Mouse (Mus musculus) liver, embryonic 14.5 days (tissue): ENCODE results near the gene Zbtb41. TPM values are rescaled to one million over a fixed set of nuclear protein-coding genes. Genes with fewer than 3 reads are reported as not detected.

Experiments
- ATAC-seq: fragments of 200-750 bp; cut with Nextera tagmentation; 2 replicates; pipeline ENCODE4 v1.8.0; 2017; ENCODE audit warnings: moderate number of reproducible peaks, mild to moderate bottlenecking, moderate library complexity; ENCODE audit not compliant: insufficient read depth
- DNase-seq, 3 experiments: peaks; one replicate each; pipeline ENCODE4 v3.0.0-alpha.2; 2012 to 2013; ENCODE audit warnings: low read depth in 3 of 3, low spot score in 3 of 3
- H3K27ac ChIP-seq: fragments of 300-500 bp; sonication (generic); 2 replicates; pipeline ENCODE4 v1.5.1; 2014; ENCODE audit warnings: moderate library complexity, mild to moderate bottlenecking, control low read depth, inconsistent platforms
- H3K27me3 ChIP-seq: fragments of 300-500 bp; sonication (generic); 2 replicates; pipeline ENCODE4 v1.6.1; 2014; ENCODE audit warnings: mild to moderate bottlenecking, low read length, moderate library complexity; ENCODE audit not compliant: control insufficient read depth, insufficient read depth
- H3K36me3 ChIP-seq: fragments of 300-500 bp; sonication (generic); replicated peaks from 2 replicates; pipeline ENCODE4 v1.6.1; 2014; ENCODE audit warnings: low read depth; ENCODE audit not compliant: control insufficient read depth, insufficient read depth
- H3K4me1 ChIP-seq, 2 experiments: fragments of 200-500 bp in 1 of 2; fragments of 300-500 bp in 1 of 2; sonication (generic) in 1 of 2; replicated peaks; 2 replicates each; pipeline ENCODE4 v1.6.1; 2012 to 2014; ENCODE audit warnings: antibody characterized with exemption in 1 of 2, inconsistent platforms in 1 of 2, low read length in 1 of 2; ENCODE audit not compliant: control insufficient read depth in 2 of 2, insufficient read depth in 2 of 2
- H3K4me2 ChIP-seq: fragments of 300-500 bp; sonication (generic); 2 replicates; pipeline ENCODE4 v1.6.1; 2014; ENCODE audit warnings: low read depth, mild to moderate bottlenecking, control low read depth, moderate library complexity
- H3K4me3 ChIP-seq, 2 experiments: fragments of 200-500 bp in 1 of 2; fragments of 300-500 bp in 1 of 2; sonication (generic) in 1 of 2; 2 replicates each; pipeline ENCODE4 v1.5.1; 2012 to 2014; ENCODE audit warnings: low read depth in 2 of 2, low read length in 2 of 2, mild to moderate bottlenecking in 2 of 2, control low read depth in 1 of 2, inconsistent platforms in 1 of 2, moderate library complexity in 1 of 2; ENCODE audit not compliant: insufficient read depth in 1 of 2
- H3K9ac ChIP-seq: fragments of 300-500 bp; sonication (generic); replicated peaks from 2 replicates; pipeline ENCODE4 v1.6.1; 2014; ENCODE audit warnings: mild to moderate bottlenecking, control low read depth, moderate library complexity
- H3K9me3 ChIP-seq: fragments of 300-500 bp; sonication (generic); 2 replicates; pipeline ENCODE4 v1.6.1; 2016; ENCODE audit warnings: low read length, mixed read lengths; ENCODE audit not compliant: control insufficient read depth
- CTCF ChIP-seq: IDR thresholded peaks from 2 replicates; pipeline ENCODE4 v1.5.1; 2016; ENCODE audit warnings: antibody characterized with exemption, low read depth, control low read depth
- EP300 ChIP-seq: IDR thresholded peaks from 2 replicates; pipeline ENCODE4 v1.6.1; 2016; ENCODE audit warnings: antibody characterized with exemption, low read depth
- WGBS: fragments of 180-500 bp; shearing (Covaris S2); extraction: QIAGEN DNeasy Blood & Tissue Kit; methylation state at CpG from one replicate; pipeline ENCODE4 v1.1.7; 2014; ENCODE audit not compliant: insufficient replicate concordance; 5-methylcytosine and 5-hydroxymethylcytosine counted together
- polyA plus RNA-seq, 2 experiments: library from polyadenylated mRNA; depleted of rRNA in 1 of 2; stranded (reverse) in 1 of 2; unstranded in 1 of 2; fragments of >200 nt; fragmentation: Nextera tagmentation in 1 of 2; extraction: Ambion mirVana in 1 of 2; gene quantifications; 2 replicates each; pipeline versions ENCODE4 v1.2.1 to v1.2.3; 2012 to 2014

The Zbtb41 gene
- polyA plus RNA-seq, 2 experiments, result 1.6 to 3.2 TPM

- TF ChIP-seq CTCF (no peak), EP300 (no peak)
- Histone ChIP-seq H3K36me3 (no peaks in the 10 kb centered on the region), H3K9ac (no peak overlapping the region), H3K4me3 (no peak overlapping the region), H3K9me3 (no peaks in the 10 kb centered on the region), H3K27me3 (no peaks in the 10 kb centered on the region), H3K4me1 (no peaks in the 10 kb centered on the region), H3K27ac (no peak overlapping the region), H3K4me2 (no peak overlapping the region)
- no peak for ATAC-seq
- DNase-seq, result no peak
- 29% methylated on average over 3 of the region's 3 CpGs for WGBS
Observed at GRCm38 (mm10) chr1:139413465-139413864, 8.6 kb upstream of the Zbtb41 start.

- H3K9ac ChIP-seq, result peak overlapping the region; percentile 98
- H3K4me1 ChIP-seq, result peaks cover 15 to 16% of the 10 kb centered on the region in 2 experiments
- peak overlapping the region; percentile 97 for H3K4me3 ChIP-seq
- TF ChIP-seq EP300 (no peak), CTCF (no peak)
- DNase-seq, result no peak
- no peaks in the 10 kb centered on the region for H3K36me3 ChIP-seq
- 5% methylated on average over 8 of the region's 8 CpGs for WGBS
- H3K27me3 ChIP-seq, result no peaks in the 10 kb centered on the region
- H3K9me3 ChIP-seq, result no peaks in the 10 kb centered on the region
- H3K4me2 ChIP-seq, result peak overlapping the region; percentile 93
- H3K27ac ChIP-seq, result peak overlapping the region; percentile 65
- ATAC-seq, result peak; percentile 22; the same call in 1 of the 2 replicates
Observed at GRCm38 (mm10) chr1:139421521-139421874, 590 bp upstream of the Zbtb41 start.

- peaks cover 15 to 18% of the 10 kb centered on the region in 2 experiments for H3K4me1 ChIP-seq
- no peaks in the 10 kb centered on the region for H3K9me3 ChIP-seq
- no peak overlapping the region for H3K27ac ChIP-seq
- no peaks in the 10 kb centered on the region for H3K36me3 ChIP-seq
- no peak for ATAC-seq
- peak overlapping the region; percentile 97 for H3K4me3 ChIP-seq
- DNase-seq, result no peak
- no peaks in the 10 kb centered on the region for H3K27me3 ChIP-seq
- peak overlapping the region; percentile 93 for H3K4me2 ChIP-seq
- 28% methylated on average over 10 of the region's 10 CpGs for WGBS
- H3K9ac ChIP-seq, result peak overlapping the region; percentile 98
- no peak for TF ChIP-seq EP300
- TF ChIP-seq CTCF, result no peak
Observed at GRCm38 (mm10) chr1:139422941-139423340, 853 bp downstream of the Zbtb41 start.

- 20% methylated on average over 10 of the region's 10 CpGs for WGBS
- Histone ChIP-seq H3K36me3 (peaks cover under 1% of the 10 kb centered on the region), H3K4me1 (peaks cover 15 to 18% of the 10 kb centered on the region in 2 experiments), H3K27me3 (no peaks in the 10 kb centered on the region), H3K27ac (no peak overlapping the region), H3K9ac (peak overlapping the region; percentile 23), H3K4me2 (peak overlapping the region; percentile 93), H3K9me3 (no peaks in the 10 kb centered on the region), H3K4me3 (peak overlapping the region; percentile 42 to 97)
- no peak for ATAC-seq
- TF ChIP-seq EP300 (no peak), CTCF (no peak)
- DNase-seq, result no peak
Observed at GRCm38 (mm10) chr1:139423931-139424330, 1.8 kb downstream of the Zbtb41 start.

- Histone ChIP-seq H3K9me3 (no peaks in the 10 kb centered on the region), H3K9ac (0 out of 2 replicates have a peak overlapping the region, but pooled peaks have one; percentile 24), H3K27me3 (no peaks in the 10 kb centered on the region), H3K27ac (no peak overlapping the region), H3K4me1 (peaks cover 15 to 18% of the 10 kb centered on the region in 2 experiments), H3K4me2 (peak overlapping the region; percentile 51), H3K4me3 (no peak overlapping the region; a peak in 1 of 4 replicates), H3K36me3 (peaks cover 6% of the 10 kb centered on the region)
- TF ChIP-seq CTCF, result no peak
- TF ChIP-seq EP300, result no peak
- ATAC-seq, result no peak
- DNase-seq, result no peak
- WGBS, result 69% methylated on average over 3 of the region's 3 CpGs
Observed at GRCm38 (mm10) chr1:139425006-139425405, 2.9 kb downstream of the Zbtb41 start.
